Mouse (Mus musculus) kidney, adult 2 months (tissue): ENCODE data around the gene Cop1. TPM values are rescaled to one million over a fixed set of nuclear protein-coding genes. Genes with fewer than 3 reads are reported as not detected.
A peak's percentile ranks its signal among the peaks of the same experiment; 100 is the strongest.

Experiments
- DNase-seq: peaks from one replicate; pipeline ENCODE4 v3.0.0; 2021
- H3K27ac ChIP-seq: fragments of 200-500 bp; 2 replicates; pipeline ENCODE4 v1.5.1; 2012; ENCODE audit warnings: low read depth, low read length, control low read depth, inconsistent platforms; ENCODE audit not compliant: insufficient read depth
- H3K27me3 ChIP-seq: fragments of 200-500 bp; replicated peaks from 2 replicates; pipeline ENCODE4 v1.6.1; 2012; ENCODE audit warnings: mild to moderate bottlenecking, moderate library complexity, low read length, inconsistent platforms; ENCODE audit not compliant: control insufficient read depth, insufficient read depth
- H3K36me3 ChIP-seq: fragments of 200-500 bp; 2 replicates; pipeline ENCODE4 v1.6.1; 2012; ENCODE audit warnings: mild to moderate bottlenecking, moderate library complexity, low read length, inconsistent platforms; ENCODE audit not compliant: control insufficient read depth, insufficient read depth
- H3K4me1 ChIP-seq: fragments of 200-500 bp; 2 replicates; pipeline ENCODE4 v1.6.1; 2011; ENCODE audit warnings: low read length; ENCODE audit not compliant: control insufficient read depth, insufficient read depth
- H3K4me3 ChIP-seq: fragments of 200-500 bp; 2 replicates; pipeline ENCODE4 v1.5.1; 2011; ENCODE audit warnings: mild to moderate bottlenecking, low read depth, low read length, control low read depth; ENCODE audit not compliant: insufficient read depth
- CTCF ChIP-seq: fragments of 200-500 bp; conservative IDR thresholded peaks from 2 replicates; pipeline ENCODE4 v1.5.1; 2011; ENCODE audit warnings: low read depth, mild to moderate bottlenecking, control low read depth, low read length, moderate library complexity, mixed read lengths; ENCODE audit not compliant: insufficient read depth, insufficient read length
- POLR2A ChIP-seq: fragments of 200-500 bp; IDR thresholded peaks from one replicate; pipeline ENCODE4 v1.6.1; 2011; ENCODE audit warnings: low read depth, low read length, control low read depth
- WGBS: fragments of 180-500 bp; shearing (Covaris S2); methylation state at CpG from one replicate; pipeline ENCODE4 v1.1.7; 2018; 5-methylcytosine and 5-hydroxymethylcytosine counted together
- polyA plus RNA-seq: library from polyadenylated mRNA; depleted of rRNA; stranded (reverse); fragments of >200 nt; gene quantifications from 2 replicates; pipeline ENCODE4 v1.2.3, GENCODE M21; 2012

Cop1 gene
- polyA plus RNA-seq, 1 experiment = 31.3 TPM

DNA sequence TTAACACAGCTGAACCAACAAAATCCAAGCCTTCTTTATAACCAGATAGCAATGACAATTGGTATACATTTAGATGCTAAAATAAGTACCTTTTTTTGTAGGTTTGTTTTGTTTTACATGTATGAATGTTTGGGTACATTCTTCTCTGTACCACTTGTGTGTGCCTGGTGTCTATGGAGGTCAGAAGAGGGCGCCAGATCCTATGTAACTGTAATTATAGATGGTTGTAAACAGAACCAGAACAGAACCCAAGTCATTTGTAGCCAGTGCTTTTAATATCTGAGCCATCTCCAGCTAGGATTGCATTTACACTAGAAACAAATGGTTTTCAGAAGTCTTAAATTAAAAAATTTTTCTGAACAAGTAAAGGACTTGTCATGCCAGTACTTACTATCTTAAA, 54.7 kb downstream of the Cop1 start:
- no peak for TF ChIP-seq CTCF
- no peak for TF ChIP-seq POLR2A
- no peak overlapping the region for H3K27ac ChIP-seq
- H3K4me3 ChIP-seq = no peak overlapping the region
- H3K27me3 ChIP-seq = no peaks in the 10 kb centered on the region
- WGBS = 91% methylated on average over 1 of the region's 1 CpGs
- DNase-seq = peak; percentile 17
- no peaks in the 10 kb centered on the region for H3K36me3 ChIP-seq
- no peaks in the 10 kb centered on the region for H3K4me1 ChIP-seq

DNA sequence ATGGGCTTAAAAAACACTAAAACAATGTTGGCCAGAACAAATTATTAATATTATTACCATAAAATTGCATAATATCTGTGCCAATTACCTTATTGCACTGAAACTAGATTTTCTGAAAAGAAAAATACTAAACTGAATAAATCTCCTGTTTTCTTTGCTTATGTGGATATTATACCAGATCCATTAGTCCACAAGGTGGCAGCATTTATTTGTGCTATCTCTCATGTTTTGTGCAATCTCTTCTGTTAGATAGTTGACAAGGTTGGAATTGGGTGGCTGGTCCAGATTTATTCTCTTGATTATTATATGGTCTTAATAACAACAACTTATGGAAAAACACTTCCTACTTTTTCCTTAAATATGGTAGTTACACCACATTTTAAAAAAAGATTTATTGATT, 58.1 kb downstream of the Cop1 start:
- Histone ChIP-seq H3K4me1 (no peaks in the 10 kb centered on the region), H3K4me3 (no peak overlapping the region), H3K27ac (no peak overlapping the region), H3K36me3 (no peaks in the 10 kb centered on the region), H3K27me3 (no peaks in the 10 kb centered on the region)
- peak; percentile 24 for DNase-seq
- TF ChIP-seq POLR2A = no peak
- no peak for TF ChIP-seq CTCF

DNA sequence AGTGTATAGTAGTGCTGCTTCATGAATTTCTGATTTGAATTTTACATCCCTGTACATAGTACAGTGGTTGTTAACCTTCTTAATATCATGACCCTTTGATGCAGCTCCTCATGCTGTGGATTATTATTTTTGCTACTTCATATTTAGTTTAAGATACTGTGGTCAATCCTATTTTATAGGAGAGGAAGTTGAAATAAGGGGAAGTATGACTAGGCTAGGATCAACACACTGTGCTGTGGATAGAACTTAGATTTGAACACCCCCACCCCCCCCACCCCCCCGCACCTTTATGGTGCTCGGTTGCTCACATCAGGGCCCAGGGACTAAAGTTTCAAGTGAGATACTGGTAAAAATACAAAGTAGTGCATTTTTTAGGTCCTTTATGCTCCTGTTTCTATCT, 58.7 kb downstream of the Cop1 start:
- Histone ChIP-seq H3K4me3 (no peak overlapping the region), H3K36me3 (no peaks in the 10 kb centered on the region), H3K27ac (no peak overlapping the region), H3K27me3 (no peaks in the 10 kb centered on the region), H3K4me1 (no peaks in the 10 kb centered on the region)
- DNase-seq = no peak
- TF ChIP-seq POLR2A (no peak), CTCF (no peak)
- 96% methylated on average over 2 of the region's 2 CpGs for WGBS

DNA sequence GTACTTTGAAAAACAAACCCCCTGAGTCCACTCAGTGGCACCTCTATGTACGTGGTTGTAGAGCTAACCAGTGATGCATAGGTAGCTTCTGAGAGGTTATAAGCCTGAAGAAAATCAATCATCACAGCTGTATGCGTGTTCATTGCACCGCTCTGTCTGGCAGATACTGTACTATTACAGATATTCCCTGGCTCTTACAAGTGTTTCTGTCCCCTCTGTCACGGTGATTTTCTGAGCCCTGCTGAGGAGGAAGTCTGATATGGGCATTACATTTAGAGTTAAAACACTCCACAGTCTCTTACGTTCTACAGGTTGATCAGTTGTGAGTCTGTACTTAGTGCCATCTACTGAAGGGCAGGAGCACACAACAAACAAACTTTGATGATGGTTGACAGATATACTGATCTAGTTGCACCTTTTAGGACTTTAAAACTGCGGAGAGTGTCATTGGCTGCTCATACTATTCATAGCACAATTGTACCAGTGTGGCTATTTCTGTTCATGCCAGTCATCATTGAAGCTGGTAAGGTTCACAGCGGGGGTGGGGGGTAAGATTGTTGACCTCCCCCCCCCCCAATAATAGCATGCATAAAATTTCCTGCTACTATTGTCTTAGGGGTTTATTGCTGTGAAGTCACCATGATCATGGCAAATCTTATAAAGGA, 69.4 kb downstream of the Cop1 start:
- no peaks in the 10 kb centered on the region for H3K4me1 ChIP-seq
- no peak overlapping the region for H3K4me3 ChIP-seq
- 94% methylated on average over 7 of the region's 7 CpGs for WGBS
- H3K27me3 ChIP-seq = no peaks in the 10 kb centered on the region
- no peak overlapping the region for H3K27ac ChIP-seq
- DNase-seq = no peak
- no peaks in the 10 kb centered on the region; the same call in 1 of the 2 replicates for H3K36me3 ChIP-seq
- TF ChIP-seq CTCF (no peak), POLR2A (no peak)

DNA sequence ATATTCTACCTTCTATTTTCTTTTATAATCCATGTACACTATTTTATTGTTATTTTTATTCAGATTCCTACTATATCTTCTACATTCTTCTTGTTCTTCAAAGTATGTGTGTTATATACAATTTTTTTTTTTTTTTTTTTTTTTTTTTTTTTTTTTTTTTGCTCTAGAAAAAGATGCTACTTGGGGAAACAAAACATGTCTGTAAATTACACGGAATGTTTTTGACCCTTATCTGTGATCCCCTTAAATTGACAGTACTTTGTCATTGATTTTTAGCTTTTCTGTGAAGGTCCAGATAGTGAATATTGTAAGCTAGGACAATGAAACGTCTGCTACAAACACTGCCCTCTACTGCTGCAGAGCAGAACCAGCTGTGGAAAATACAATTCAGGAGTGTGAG, 81.5 kb downstream of the Cop1 start:
- Histone ChIP-seq H3K4me3 (no peak overlapping the region), H3K27ac (no peak overlapping the region), H3K36me3 (peaks cover 2% of the 10 kb centered on the region; the same call in 1 of the 2 replicates), H3K4me1 (no peaks in the 10 kb centered on the region), H3K27me3 (no peaks in the 10 kb centered on the region)
- no peak for DNase-seq
- 72% methylated on average over 2 of the region's 2 CpGs for WGBS
- TF ChIP-seq CTCF = no peak
- no peak for TF ChIP-seq POLR2A

DNA sequence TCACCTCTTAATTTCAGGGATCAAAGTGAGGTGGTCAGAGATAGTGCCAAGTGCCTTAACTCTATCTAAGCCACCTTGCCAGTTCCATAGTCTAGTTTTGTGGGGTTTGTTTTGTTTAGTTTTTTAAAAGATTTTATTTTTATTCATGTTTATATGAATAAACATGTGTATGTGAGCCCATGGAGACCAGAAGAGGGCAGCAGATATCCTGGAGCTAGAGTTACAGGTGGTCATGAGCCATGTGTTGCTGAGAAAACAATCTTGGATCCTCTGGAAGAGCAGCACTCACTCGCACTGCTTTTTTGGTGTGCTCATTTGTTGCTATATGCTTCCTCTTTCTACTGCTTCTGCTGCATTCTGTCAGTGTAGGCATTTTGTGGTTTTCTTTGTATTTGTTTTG, 90.5 kb downstream of the Cop1 start:
- Histone ChIP-seq H3K36me3 (no peaks in the 10 kb centered on the region; the same call in 1 of the 2 replicates), H3K27me3 (no peaks in the 10 kb centered on the region), H3K27ac (no peak overlapping the region), H3K4me1 (no peaks in the 10 kb centered on the region), H3K4me3 (no peak overlapping the region)
- TF ChIP-seq POLR2A = no peak
- no peak for TF ChIP-seq CTCF
- 61% methylated on average over 1 of the region's 1 CpGs for WGBS
- DNase-seq = peak; percentile 4

DNA sequence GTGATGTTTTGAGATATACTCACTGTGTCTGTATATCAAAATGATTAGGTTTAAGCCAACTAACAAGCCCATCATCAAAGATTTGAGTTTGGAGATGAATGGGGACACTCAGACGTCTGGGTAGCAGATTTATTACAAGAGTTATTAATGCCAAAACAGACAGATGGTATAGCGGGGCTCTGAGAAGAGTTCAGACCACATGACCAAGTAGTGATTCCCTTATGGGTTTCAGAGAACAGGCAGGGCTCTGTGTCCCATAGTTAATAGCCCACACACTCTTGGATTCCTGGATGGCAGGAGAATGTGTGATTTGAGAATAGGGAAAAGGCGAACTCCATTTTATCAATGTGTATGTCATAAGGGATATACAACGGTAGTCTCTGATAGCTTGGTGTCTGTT, 98.9 kb downstream of the Cop1 start:
- TF ChIP-seq POLR2A (no peak), CTCF (no peak)
- WGBS = 86% methylated on average over 4 of the region's 4 CpGs
- Histone ChIP-seq H3K27ac (no peak overlapping the region), H3K4me3 (no peak overlapping the region), H3K4me1 (no peaks in the 10 kb centered on the region), H3K36me3 (no peaks in the 10 kb centered on the region; the same call in 1 of the 2 replicates), H3K27me3 (no peaks in the 10 kb centered on the region)
- DNase-seq = no peak

DNA sequence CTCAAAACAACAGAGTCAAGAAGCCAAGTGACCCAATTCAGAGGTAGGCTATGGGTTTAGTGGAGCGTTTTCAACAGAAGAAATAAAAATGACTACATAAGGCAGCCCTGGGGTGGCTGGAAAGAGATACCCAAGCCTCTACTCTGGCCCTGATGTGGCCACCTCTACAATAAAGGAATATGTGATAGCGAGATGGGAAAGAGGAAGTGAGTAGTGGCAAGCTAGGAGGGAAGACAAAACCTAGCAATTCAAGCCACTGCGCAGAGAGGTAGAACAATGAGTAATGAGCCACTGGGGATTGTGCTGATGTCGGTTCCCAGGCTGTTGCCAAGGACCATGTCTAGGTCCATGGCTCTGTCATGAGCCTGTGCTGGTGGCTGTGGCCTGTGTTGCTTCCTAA, 102.0 kb downstream of the Cop1 start:
- WGBS = 96% methylated on average over 4 of the region's 4 CpGs
- no peak overlapping the region for H3K27ac ChIP-seq
- DNase-seq = no peak
- H3K36me3 ChIP-seq = no peaks in the 10 kb centered on the region; the same call in 1 of the 2 replicates
- TF ChIP-seq CTCF (no peak), POLR2A (no peak)
- no peaks in the 10 kb centered on the region for H3K27me3 ChIP-seq
- H3K4me3 ChIP-seq = no peak overlapping the region
- no peaks in the 10 kb centered on the region for H3K4me1 ChIP-seq
